21 mouse cellular contexts compared by ENCODE assay signal in the genomic region with DNA sequence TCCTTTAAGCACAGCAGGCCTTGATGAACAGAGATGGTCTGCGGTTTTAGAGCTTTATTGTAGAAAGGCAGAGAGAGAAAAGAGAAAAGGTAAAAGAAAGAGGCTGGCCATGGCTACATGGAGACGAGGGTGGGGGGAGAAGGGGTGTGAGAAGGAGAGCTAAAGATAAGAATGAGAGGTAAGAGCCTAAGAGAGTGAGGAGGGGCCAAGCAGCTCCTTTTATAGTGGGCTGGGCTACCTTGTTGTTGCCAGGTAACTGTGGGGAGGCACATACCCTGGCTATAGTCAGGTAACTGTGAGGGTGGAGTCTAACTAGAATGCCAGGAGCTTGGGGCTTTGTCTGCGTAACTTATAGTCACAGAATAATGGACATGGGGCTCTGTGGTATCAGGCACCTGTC.
DNase-seq lines count a peak whose midpoint lies in the region; ATAC-seq and TF ChIP-seq lines count a peak whose summit lies in the region.
"Had no signal": no experiment of that assay in that cellular context is flagged by ENCODE, and none has a peak within 500 bp of the region (broad histone marks: within the 10 kb centered on the region; RNA-seq: fewer than 3 reads in every experiment).

No protein-coding gene starts in this region.

- TF ChIP-seq CTCF in lung, adult 2 months (IDR thresholded peaks at IDR 0.05; ENCODE audit: insufficient read depth, low read length): no peak

- no peak overlapping the region for H3K9ac ChIP-seq in lung, embryonic 16.5 days (ENCODE audit: low read length)
- no peak overlapping the region for H3K9ac ChIP-seq in midbrain, embryonic 15.5 days
- no peak overlapping the region for H3K9ac ChIP-seq in midbrain, embryonic 11.5 days (ENCODE audit: low read length)
- H3K9ac ChIP-seq: embryonic facial prominence, embryonic 13.5 days; embryonic facial prominence, embryonic 15.5 days; forebrain, embryonic 12.5 days had no signal

- no peak overlapping the region for H3K4me2 ChIP-seq in lung, embryonic 16.5 days (ENCODE audit: low read depth, low read length)
- H3K4me2 ChIP-seq in midbrain, embryonic 15.5 days: no peak overlapping the region
- no peak overlapping the region for H3K4me2 ChIP-seq in midbrain, embryonic 11.5 days
- H3K4me2 ChIP-seq: embryonic facial prominence, embryonic 13.5 days; embryonic facial prominence, embryonic 15.5 days; forebrain, embryonic 12.5 days had no signal

- no peaks in the 10 kb centered on the region for H3K27me3 ChIP-seq in lung, embryonic 16.5 days (ENCODE audit: control insufficient read depth, insufficient read depth, low read depth, low read length)
- no peaks in the 10 kb centered on the region for H3K27me3 ChIP-seq in midbrain, embryonic 15.5 days (replicated peaks)
- no peaks in the 10 kb centered on the region for H3K27me3 ChIP-seq in midbrain, embryonic 11.5 days (ENCODE audit: control insufficient read depth, insufficient read depth, low read length)
- H3K27me3 ChIP-seq: embryonic facial prominence, embryonic 13.5 days; embryonic facial prominence, embryonic 15.5 days; forebrain, embryonic 12.5 days had no signal

- H3K9me3 ChIP-seq in lung, embryonic 16.5 days (ENCODE audit: control insufficient read depth, low read length): no peaks in the 10 kb centered on the region
- no peaks in the 10 kb centered on the region for H3K9me3 ChIP-seq in midbrain, embryonic 15.5 days
- no peaks in the 10 kb centered on the region for H3K9me3 ChIP-seq in midbrain, embryonic 11.5 days (ENCODE audit: control insufficient read depth, low read length)
- H3K9me3 ChIP-seq: embryonic facial prominence, embryonic 13.5 days; embryonic facial prominence, embryonic 15.5 days; forebrain, embryonic 12.5 days had no signal

- no peaks in the 10 kb centered on the region for H3K36me3 ChIP-seq in lung, embryonic 16.5 days (ENCODE audit: control insufficient read depth, insufficient read depth, low read length)
- H3K36me3 ChIP-seq in midbrain, embryonic 15.5 days (replicated peaks): no peaks in the 10 kb centered on the region
- H3K36me3 ChIP-seq in midbrain, embryonic 11.5 days (ENCODE audit: control insufficient read depth, insufficient read depth, low read length): no peaks in the 10 kb centered on the region
- H3K36me3 ChIP-seq: embryonic facial prominence, embryonic 13.5 days; embryonic facial prominence, embryonic 15.5 days; forebrain, embryonic 10.5 days; forebrain, embryonic 12.5 days had no signal

- no peaks in the 10 kb centered on the region for H3K4me1 ChIP-seq in lung, embryonic 16.5 days (replicated peaks; ENCODE audit: control insufficient read depth, insufficient read depth, low read length)
- H3K4me1 ChIP-seq in lung, adult 2 months (ENCODE audit: control insufficient read depth, insufficient read depth, low read length): no peaks in the 10 kb centered on the region
- 0 out of 2 replicates have a peak, but pooled peaks cover 4% of the 10 kb centered on the region for H3K4me1 ChIP-seq in midbrain, embryonic 15.5 days
- no peaks in the 10 kb centered on the region for H3K4me1 ChIP-seq in midbrain, embryonic 11.5 days (ENCODE audit: control insufficient read depth, insufficient read depth, low read length)
- H3K4me1 ChIP-seq: embryonic facial prominence, embryonic 13.5 days; embryonic facial prominence, embryonic 15.5 days had no signal

- TF ChIP-seq POLR2A in lung, adult 2 months (IDR thresholded peaks at IDR 0.05; ENCODE audit: borderline replicate concordance, extremely low read depth, low read depth, low read length): no peak

- peak; percentile 76 for ATAC-seq in lung, embryonic 16.5 days (ENCODE audit: low read depth)
- 0 out of 2 replicates have a peak, but pooled peaks have one; percentile 27 for ATAC-seq in midbrain, embryonic 15.5 days (replicated peaks)
- ATAC-seq in midbrain, embryonic 11.5 days (ENCODE audit: low FRiP score): no peak
- ATAC-seq: forebrain, embryonic 14.5 days had no signal

- no peak for DNase-seq in lung, postnatal 14 days
- DNase-seq in lung, postnatal 25 days (ENCODE audit: low spot score): peak; percentile 17
- DNase-seq in lung, adult 2 months: no peak
- no peak for DNase-seq in midbrain, embryonic 11.5 days (ENCODE audit: low spot score, missing footprints)
- DNase-seq: adrenal gland, postnatal 10 days; adrenal gland, postnatal 25 days; cerebellum, adult 11 months; cerebellum, adult 18-20 months; cerebellum, adult 8-10 months; cerebellum, adult 9-11 months; cerebellum, postnatal 14 days; cerebellum, postnatal 36 days; embryo, embryonic 11 days had no signal

- WGBS in lung, embryonic 16.5 days: 63% methylated on average over 3 of the region's 3 CpGs
- WGBS in lung, adult 2 months: 65% methylated on average over 3 of the region's 3 CpGs
- WGBS in midbrain, embryonic 15.5 days: 77% methylated on average over 3 of the region's 3 CpGs
- 82% methylated on average over 3 of the region's 3 CpGs for WGBS in midbrain, embryonic 11.5 days

- H3K27ac ChIP-seq in lung, embryonic 16.5 days (ENCODE audit: low read length): no peak overlapping the region
- H3K27ac ChIP-seq in midbrain, embryonic 15.5 days: no peak overlapping the region
- H3K27ac ChIP-seq in midbrain, embryonic 11.5 days (ENCODE audit: low read depth, low read length): no peak overlapping the region
- H3K27ac ChIP-seq: embryonic facial prominence, embryonic 13.5 days; embryonic facial prominence, embryonic 15.5 days; forebrain, embryonic 12.5 days had no signal

- H3K4me3 ChIP-seq in lung, embryonic 16.5 days (ENCODE audit: low read length): no peak overlapping the region
- H3K4me3 ChIP-seq in lung, adult 2 months (replicated peaks; ENCODE audit: extremely low read depth, low read depth, low read length): no peak overlapping the region
- no peak overlapping the region for H3K4me3 ChIP-seq in midbrain, embryonic 15.5 days
- no peak overlapping the region for H3K4me3 ChIP-seq in midbrain, embryonic 11.5 days (ENCODE audit: low read depth, low read length)
- H3K4me3 ChIP-seq: embryonic facial prominence, embryonic 13.5 days; embryonic facial prominence, embryonic 15.5 days; erythroblast, embryonic 14.5 days; forebrain, embryonic 10.5 days; forebrain, embryonic 12.5 days had no signal
